Mouse (Mus musculus): ENCODE measurements around the gene Nanos2.

Nanos2 gene

GRCm38 (mm10) chr7:18990601-18991295, 3.5 kb downstream of the Nanos2 start, which contains the start of gene Mypop:
Gene Mypop (plus strand): TSS chr7:18991245.
- in situ Hi-C loops (cut with MboI) = no loop called here

- in situ Hi-C loops (cut with MboI) = no loop called here
Measured at GRCm38 (mm10) chr7:18991660-18992293, 4.6 kb downstream of the Nanos2 start.

GRCm38 (mm10) chr7:18992294-18992675, 5.1 kb downstream of the Nanos2 start:
- in situ Hi-C loops (cut with MboI) = no loop called here

DNA sequence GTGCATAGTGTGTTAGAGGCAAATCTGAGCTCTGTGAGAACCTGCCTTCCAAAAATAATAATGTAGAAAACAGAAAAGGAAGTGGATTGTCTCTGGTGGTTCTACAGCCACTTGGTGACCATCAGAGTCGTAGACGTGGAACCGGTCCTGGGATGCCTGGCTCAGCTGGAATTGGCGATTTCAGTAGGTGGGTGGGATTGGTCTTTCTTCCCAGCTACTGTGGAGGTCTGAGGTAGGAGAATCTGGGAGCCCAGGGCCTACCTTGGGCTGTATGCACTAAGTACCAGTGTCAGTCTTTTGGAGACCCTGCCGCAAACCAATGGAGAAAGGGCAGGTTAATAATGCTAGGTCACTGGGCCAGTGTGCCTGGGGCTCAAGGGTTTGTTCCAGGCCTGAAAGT, 5.8 kb downstream of the Nanos2 start:
- in situ Hi-C loops (cut with MboI) = no loop called here

- in situ Hi-C loops (cut with MboI) = no loop called here
Measured at GRCm38 (mm10) chr7:18998835-18999234, 11.6 kb downstream of the Nanos2 start.

DNA sequence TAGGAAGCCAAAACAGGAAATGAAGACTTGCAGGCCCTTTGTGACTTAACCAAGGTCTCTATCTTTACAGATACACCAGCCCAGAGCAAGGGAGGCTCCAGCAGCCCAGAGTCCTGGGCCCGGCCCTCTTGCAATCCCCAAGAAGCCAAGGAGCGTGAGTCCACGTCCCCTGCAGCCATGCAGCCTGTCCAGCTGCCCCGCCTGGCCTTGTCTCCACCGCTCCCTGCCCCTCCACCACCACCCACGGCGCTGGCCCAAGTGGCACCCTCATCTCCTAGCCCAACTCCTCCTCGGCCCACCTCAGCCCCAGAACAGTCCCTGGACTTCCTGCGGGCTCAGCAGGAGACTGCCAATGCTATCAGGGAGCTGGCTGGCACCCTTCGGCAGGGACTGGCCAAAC, 13.2 kb downstream of the Nanos2 start:
- in situ Hi-C loops (cut with MboI) = no loop called here

DNA sequence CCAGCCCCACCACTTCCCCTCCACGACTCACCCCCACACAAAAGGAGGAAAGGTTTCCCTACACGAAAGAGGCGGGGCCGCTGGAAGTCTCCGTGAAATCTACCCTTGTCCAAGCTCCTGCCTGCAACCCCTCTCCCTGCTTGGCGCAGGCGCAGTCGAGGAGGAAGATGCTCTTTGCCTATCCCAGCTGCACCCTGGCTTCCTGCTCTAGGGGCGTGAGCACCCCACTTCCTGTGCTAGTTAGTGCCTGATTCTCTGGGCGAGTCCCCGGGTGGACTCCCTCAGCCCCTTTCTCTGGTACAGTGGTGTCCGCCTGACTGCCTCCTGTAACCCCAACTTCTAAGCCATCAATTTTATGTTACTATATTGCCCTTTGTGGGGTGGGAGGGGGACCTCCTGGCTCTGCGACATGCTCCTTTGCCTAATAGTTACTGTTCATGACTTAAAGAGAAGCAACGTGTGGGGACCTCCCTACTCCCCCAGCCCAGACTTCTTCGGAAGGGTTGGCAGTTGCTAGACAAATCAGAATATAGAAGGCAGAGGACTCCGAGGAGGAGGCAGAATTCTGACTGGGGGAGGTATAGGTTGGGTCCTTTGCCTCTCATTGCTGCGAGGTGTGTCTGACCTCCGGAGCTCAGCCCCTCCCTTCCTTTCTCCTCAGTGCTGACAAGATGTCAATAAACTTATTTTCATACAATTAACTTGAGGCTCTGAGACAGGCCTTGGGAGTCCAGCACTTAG, 14.0 kb downstream of the Nanos2 start:
- in situ Hi-C loops (cut with MboI) = no loop called here

DNA sequence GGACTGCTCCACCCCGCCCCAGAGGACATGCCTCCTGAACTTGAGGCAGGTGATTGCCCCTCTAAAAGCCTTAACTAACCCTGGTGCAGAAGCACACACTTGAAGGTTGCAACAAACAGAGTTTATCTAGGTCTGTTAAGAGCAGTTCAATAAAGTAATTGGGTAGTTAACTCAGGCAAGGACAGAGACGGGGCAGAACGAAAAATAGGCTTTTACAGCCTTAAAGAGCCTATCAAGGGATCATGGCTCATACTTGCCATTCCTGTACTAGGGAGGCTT, 14.5 kb downstream of the Nanos2 start:
- in situ Hi-C loops (cut with MboI) = no loop called here

DNA sequence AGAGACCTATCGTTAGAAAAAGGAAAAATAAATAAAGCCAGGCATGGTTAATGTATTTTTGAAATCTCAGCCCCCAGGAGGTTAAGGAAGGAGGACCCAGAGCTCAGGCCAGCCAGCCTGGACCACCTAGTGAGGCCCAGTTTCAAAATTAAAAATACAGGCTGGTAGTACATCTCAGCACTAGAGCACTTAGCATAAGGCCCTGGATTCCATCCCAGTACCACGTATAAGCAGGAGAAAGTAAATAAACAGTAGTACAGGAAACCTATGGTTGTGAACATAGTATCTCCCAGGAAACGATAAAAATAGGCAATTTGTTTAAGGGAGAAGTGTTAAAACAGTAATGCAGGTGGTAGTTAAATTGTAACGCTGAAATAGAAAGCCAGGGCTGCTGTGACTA, 14.9 kb downstream of the Nanos2 start:
- in situ Hi-C loops (cut with MboI) = no loop called here

DNA sequence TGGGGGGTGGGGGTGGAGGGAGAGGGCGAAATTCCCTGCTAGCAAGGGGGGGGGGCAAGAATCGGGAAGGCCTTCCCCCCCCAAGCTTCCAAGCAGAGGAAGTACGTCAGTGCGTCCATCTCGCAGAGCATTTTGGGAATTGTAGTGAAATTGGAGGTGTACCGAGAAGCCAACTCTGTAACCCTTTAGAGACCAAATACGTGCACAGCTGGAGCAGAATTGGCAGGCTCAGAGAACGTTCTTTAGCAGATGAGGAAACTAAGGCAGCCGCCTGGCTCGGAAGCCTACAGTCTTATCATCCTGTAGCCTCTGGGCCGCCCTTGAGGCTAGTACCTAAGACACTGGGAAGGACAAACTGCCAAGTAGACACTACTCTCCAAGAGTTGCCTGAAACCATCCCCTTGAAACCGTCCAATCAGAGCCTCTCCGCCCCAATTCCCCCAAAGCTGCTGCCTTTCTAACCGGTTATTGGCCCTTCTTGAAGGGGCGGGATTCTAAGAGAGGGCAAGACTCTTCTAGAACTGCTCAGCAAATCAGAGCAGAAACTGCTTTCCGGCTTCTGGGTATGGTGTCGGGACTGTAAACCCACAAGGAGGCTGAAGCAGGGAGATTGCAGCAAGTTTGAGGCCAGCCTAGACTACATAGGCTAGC, 15.8 kb downstream of the Nanos2 start:
- in situ Hi-C loops (cut with MboI) = no loop called here

DNA sequence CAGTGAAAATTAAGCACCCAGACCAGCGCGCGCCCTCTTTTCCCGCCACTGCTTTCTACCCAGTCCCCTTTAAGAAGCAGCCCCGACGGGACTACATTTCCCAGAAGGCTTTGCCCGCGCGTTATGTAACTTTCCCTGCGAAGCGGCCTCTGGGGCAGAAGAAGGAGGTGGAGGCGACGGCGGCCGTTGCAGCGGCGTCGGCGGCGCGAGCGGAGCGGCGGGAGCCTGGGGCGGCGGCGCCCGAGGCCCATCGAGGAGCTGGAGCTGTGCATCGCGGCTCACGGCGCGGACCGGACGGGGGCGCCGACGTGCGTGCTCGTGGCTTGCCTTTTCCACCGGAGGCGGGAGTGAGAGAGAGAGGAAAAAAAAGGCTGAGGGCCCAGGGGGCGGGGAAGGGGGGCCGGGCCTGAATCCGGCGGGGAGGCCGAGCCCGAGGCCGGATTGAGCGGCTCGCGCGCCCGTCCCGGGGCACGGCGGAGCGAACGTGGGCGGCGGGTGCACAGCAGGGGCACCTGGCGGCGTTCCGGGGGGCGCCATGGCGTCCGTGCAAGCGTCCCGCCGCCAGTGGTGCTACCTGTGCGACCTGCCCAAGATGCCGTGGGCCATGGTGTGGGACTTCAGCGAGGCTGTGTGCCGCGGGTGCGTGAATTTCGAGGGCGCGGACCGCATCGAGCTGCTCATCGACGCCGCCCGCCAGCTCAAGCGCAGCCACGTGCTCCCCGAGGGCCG, 16.9 kb downstream of the Nanos2 start, which contains the start of gene Irf2bp1:
TSS of gene Irf2bp1 (plus strand) at position 143 of the 729 bp plus-strand sequence.
- in situ Hi-C loops (cut with MboI) = no loop called here

DNA sequence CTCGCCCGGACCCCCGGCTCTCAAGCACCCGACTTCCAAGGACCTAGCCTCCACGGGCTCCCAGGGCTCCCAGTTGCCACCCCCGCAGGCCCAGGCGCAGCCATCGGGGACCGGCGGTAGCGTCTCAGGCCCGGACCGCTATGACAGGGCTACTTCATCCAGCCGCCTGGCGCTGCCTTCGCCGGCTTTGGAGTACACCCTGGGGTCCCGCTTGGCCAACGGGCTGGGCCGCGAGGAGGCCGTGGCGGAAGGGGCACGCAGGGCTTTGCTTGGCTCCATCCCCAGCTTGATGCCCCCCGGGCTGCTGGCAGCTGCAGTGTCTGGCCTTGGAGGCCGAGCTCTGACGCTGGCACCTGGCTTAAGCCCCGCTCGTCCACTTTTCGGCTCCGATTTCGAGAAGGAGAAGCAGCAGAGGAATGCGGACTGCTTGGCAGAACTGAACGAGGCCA, 17.5 kb downstream of the Nanos2 start:
- in situ Hi-C loops (cut with MboI) = no loop called here

GRCm38 (mm10) chr7:19005417-19006121, 18.4 kb downstream of the Nanos2 start:
- in situ Hi-C loops (cut with MboI) = no loop called here

GRCm38 (mm10) chr7:19006476-19006875, 19.3 kb downstream of the Nanos2 start:
- in situ Hi-C loops (cut with MboI) = no loop called here

DNA sequence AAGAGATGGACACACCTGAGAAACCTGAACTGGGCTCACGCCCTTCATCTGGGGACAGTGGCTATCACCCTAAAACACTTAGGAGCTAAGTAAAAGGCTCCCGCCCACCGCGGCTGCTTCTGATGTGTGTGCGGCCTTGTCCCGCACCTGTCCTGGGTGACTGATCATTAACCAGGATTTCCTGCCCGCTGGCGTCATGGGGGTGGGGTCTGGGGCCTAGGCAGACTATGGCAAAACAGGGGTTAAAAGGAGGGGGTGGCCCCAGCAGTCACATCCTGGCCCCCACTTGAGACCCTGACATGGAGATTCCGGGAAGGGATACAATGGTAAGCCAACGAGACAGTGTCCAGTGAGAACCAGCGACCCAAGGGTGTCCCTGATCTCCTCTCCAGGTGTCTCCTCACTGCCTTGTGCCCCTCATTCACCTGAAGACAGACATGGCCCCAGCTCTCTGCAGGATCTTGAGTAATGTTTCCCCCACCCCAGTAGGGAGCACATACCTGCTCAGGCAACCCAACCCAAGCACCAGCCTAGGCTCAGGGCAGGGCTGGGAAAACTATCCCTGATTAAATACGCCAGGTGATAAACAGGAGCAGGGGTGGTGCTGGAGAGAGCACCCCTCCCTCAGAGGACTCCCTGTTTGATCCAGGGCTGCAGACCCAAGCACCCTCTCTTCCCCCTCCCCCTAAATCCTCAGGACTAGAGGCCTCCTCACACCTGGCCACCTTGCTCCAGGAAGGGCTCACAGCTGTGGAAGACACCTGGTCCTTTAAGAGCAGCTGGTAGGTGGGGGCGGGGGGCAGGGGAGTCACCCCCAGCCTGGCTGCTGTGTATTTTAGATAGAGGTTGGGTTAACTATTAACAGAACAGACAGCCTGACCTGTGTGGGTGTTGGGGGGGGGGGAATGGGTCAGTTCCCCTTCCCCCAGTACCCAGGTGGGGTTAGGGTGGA, 20.1 kb downstream of the Nanos2 start:
- in situ Hi-C loops (cut with MboI) = no loop called here

DNA sequence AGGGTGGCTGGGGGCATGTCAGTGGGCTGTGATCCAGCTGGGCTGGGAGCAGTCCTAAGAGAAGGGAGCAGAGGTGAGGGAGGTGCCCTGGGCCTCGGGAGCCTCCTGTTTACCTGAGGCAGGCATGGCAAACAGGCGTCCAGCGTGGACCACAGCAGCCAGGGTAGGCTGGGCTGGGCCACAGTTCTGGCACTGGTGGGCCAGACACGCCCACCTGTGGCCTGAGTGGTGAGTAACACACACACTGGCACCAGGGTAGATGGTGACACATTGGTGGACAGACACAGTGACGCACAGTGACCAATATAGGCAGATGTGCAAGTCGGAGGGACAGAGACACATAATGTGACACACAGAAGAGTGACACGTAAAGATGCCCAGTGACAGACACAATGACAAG, 23.4 kb downstream of the Nanos2 start:
- in situ Hi-C loops (cut with MboI) = no loop called here

GRCm38 (mm10) chr7:19012025-19012621, 24.9 kb downstream of the Nanos2 start:
- in situ Hi-C loops (cut with MboI) = no loop called here

GRCm38 (mm10) chr7:19012882-19013281, 25.7 kb downstream of the Nanos2 start:
- in situ Hi-C loops (cut with MboI) = no loop called here

DNA sequence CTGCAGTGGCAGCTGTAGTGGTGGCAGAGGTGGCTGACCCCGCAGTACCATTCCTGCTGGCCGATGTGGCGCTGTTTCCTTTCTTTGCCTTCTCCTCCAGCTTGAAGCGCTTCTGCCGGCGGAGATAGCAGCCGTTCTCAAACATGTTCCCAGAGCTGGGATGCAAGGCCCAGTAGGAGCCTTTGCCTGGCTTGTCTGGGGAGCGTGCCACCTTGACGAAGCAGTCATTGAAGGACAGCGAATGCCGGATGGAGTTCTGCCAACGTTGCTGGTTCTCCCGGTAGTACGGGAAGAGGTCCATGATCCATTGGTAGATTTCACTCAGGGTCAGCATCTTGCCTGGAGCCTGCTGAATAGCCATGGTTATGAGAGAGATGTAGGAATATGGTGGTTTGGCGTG, 27.3 kb downstream of the Nanos2 start:
- in situ Hi-C loops (cut with MboI) = no loop called here

DNA sequence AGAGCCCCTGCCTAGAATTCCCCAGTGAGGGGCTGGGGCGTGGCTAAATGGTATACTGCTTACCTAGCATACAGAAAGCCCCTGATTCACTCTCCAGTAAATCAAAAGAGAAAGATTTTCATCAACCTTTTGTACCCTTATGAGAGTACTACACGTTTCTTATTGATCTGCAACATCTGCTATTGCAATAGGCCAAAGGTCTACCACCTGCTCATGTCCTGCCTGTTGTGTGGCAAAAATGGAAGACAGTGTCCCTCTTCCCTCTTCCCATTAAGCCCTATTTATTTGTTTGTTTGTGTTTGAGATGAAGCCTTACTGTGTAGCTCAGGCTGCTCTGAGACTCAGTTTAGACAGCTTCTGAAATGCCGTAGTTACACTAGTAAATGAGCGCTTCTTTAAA, 28.8 kb downstream of the Nanos2 start:
- in situ Hi-C loops (cut with MboI) = no loop called here

All from mature B cell (primary cell).